Comparison of ENCODE assay signal across 10 mouse cellular contexts in genomic region chr12:99349650-99349997, GRCm38 (mm10).
DNase-seq lines count a peak whose midpoint lies in the region; ATAC-seq and TF ChIP-seq lines count a peak whose summit lies in the region.
"Had no signal": no experiment of that assay in that cellular context is flagged by ENCODE, and none has a peak within 500 bp of the region (broad histone marks: within the 10 kb centered on the region; RNA-seq: fewer than 3 reads in every experiment).

No protein-coding gene starts in this region.

- H3K27me3 ChIP-seq in forebrain, embryonic 15.5 days, result no peaks in the 10 kb centered on the region
- H3K27me3 ChIP-seq in forebrain, embryonic 12.5 days, result no peaks in the 10 kb centered on the region
- H3K27me3 ChIP-seq in ES-Bruce4 (ENCODE audit: control insufficient read depth, insufficient read depth, low read length, poor library complexity, severe bottlenecking), result no peaks in the 10 kb centered on the region
- H3K27me3 ChIP-seq: neural tube, embryonic 15.5 days had no signal

- TF ChIP-seq EP300 in ES-Bruce4 (IDR thresholded peaks at IDR 0.05; ENCODE audit: insufficient read depth, low read depth, low read length), result 0 out of 2 replicates have a peak, but pooled peaks have one; percentile 44

- H3K4me2 ChIP-seq in forebrain, embryonic 15.5 days (replicated peaks), result no peak overlapping the region
- no peak overlapping the region for H3K4me2 ChIP-seq in forebrain, embryonic 12.5 days
- H3K4me2 ChIP-seq: neural tube, embryonic 15.5 days had no signal

- DNase-seq in adrenal gland, postnatal 14 days, result no peak
- DNase-seq in ovary, postnatal 36 days (ENCODE audit: low spot score), result no peak
- no peak for DNase-seq in cerebellum, postnatal 4 days (ENCODE audit: low spot score in 2 of 2)
- DNase-seq: B cell, adult 2 months had no signal

- no peaks in the 10 kb centered on the region for H3K36me3 ChIP-seq in forebrain, embryonic 15.5 days
- H3K36me3 ChIP-seq in forebrain, embryonic 12.5 days (replicated peaks), result no peaks in the 10 kb centered on the region
- no peaks in the 10 kb centered on the region for H3K36me3 ChIP-seq in ES-Bruce4 (ENCODE audit: control insufficient read depth, insufficient read depth, low read length, poor library complexity, severe bottlenecking)
- H3K36me3 ChIP-seq: neural tube, embryonic 15.5 days had no signal

- WGBS in forebrain, embryonic 15.5 days, result 84% methylated on average over 9 of the region's 9 CpGs
- WGBS in forebrain, embryonic 12.5 days, result 83% methylated on average over 9 of the region's 9 CpGs

- no peak overlapping the region for H3K4me3 ChIP-seq in forebrain, embryonic 15.5 days
- no peak overlapping the region for H3K4me3 ChIP-seq in forebrain, embryonic 12.5 days (replicated peaks)
- H3K4me3 ChIP-seq in ES-Bruce4 (ENCODE audit: low read depth, low read length), result no peak overlapping the region
- H3K4me3 ChIP-seq: neural tube, embryonic 15.5 days had no signal

- no peak for ATAC-seq in forebrain, embryonic 15.5 days (replicated peaks)
- no peak for ATAC-seq in forebrain, embryonic 12.5 days (ENCODE audit: low FRiP score)
- ATAC-seq in hematopoietic stem cell, adult 5-6 weeks (replicated peaks in 1 of 2; ENCODE audit: insufficient read depth in 1 of 2, low FRiP score in 2 of 2, low TSS enrichment in 1 of 2, low read depth in 1 of 2, poor library complexity in 2 of 2, severe bottlenecking in 2 of 2), result peak; percentile 15 to 43; a peak in 1 of 4 replicates
- ATAC-seq in megakaryocyte, adult 5-6 weeks (ENCODE audit: poor library complexity, severe bottlenecking), result peak; percentile 89

- H3K9ac ChIP-seq in forebrain, embryonic 15.5 days (replicated peaks), result no peak overlapping the region
- no peak overlapping the region for H3K9ac ChIP-seq in forebrain, embryonic 12.5 days
- no peak overlapping the region for H3K9ac ChIP-seq in ES-Bruce4 (ENCODE audit: low read depth, poor library complexity, severe bottlenecking)
- H3K9ac ChIP-seq: neural tube, embryonic 15.5 days had no signal

- H3K9me3 ChIP-seq in forebrain, embryonic 15.5 days, result no peaks in the 10 kb centered on the region
- H3K9me3 ChIP-seq in forebrain, embryonic 12.5 days, result no peaks in the 10 kb centered on the region
- H3K9me3 ChIP-seq in ES-Bruce4 (replicated peaks; ENCODE audit: control insufficient read depth, insufficient read depth, low read length, poor library complexity, severe bottlenecking), result no peaks in the 10 kb centered on the region
- H3K9me3 ChIP-seq: neural tube, embryonic 15.5 days had no signal

- TF ChIP-seq POLR2A in ES-Bruce4 (IDR thresholded peaks at IDR 0.05; ENCODE audit: insufficient read depth, low read length), result no peak

- H3K27ac ChIP-seq in forebrain, embryonic 15.5 days (replicated peaks), result 0 out of 2 replicates have a peak overlapping the region, but pooled peaks have one; percentile 5
- H3K27ac ChIP-seq in forebrain, embryonic 12.5 days, result no peak overlapping the region
- no peak overlapping the region for H3K27ac ChIP-seq in ES-Bruce4 (ENCODE audit: insufficient read depth, low read length)
- H3K27ac ChIP-seq: neural tube, embryonic 15.5 days had no signal

- no peak for TF ChIP-seq CTCF in ES-Bruce4 (IDR thresholded peaks at IDR 0.05; ENCODE audit: low read depth, low read length)

- H3K4me1 ChIP-seq in forebrain, embryonic 15.5 days, result peaks cover 32% of the 10 kb centered on the region
- peaks cover 60% of the 10 kb centered on the region for H3K4me1 ChIP-seq in forebrain, embryonic 12.5 days
- H3K4me1 ChIP-seq in ES-Bruce4 (ENCODE audit: control insufficient read depth, insufficient read depth, low read length), result peaks cover 17% of the 10 kb centered on the region

Comparison
In these comparisons a context has a peak if more than half of its experiments do, and no peak if none do; other contexts are left out.
1. ATAC-seq: peak in hematopoietic stem cell, adult 5-6 weeks (2 of 2) and megakaryocyte, adult 5-6 weeks (single experiment); none in forebrain, embryonic 15.5 days (single experiment) and forebrain, embryonic 12.5 days (single experiment).